Mouse (Mus musculus) neural tube, embryonic 14.5 days (tissue): ENCODE results near the gene Btrc. TPM values are rescaled to one million over a fixed set of nuclear protein-coding genes. Genes with fewer than 3 reads are reported as not detected.
A peak's percentile ranks its signal among the peaks of the same experiment; 100 is the strongest.
"Not testable (repeated sequence)": the region's sequence is repeated elsewhere in the genome, so short reads cannot be mapped to it uniquely, and the experiment has no call there.

Experiments
- ATAC-seq: fragments of 200-750 bp; cut with Nextera tagmentation; 2 replicates; pipeline ENCODE4 v1.8.0; 2017; ENCODE audit warnings: low read depth, mild to moderate bottlenecking, moderate TSS enrichment, moderate library complexity
- H3K27ac ChIP-seq: fragments of 300-500 bp; sonication (generic); 2 replicates; pipeline ENCODE4 v1.5.1; 2014; ENCODE audit warnings: low read depth, mild to moderate bottlenecking, control low read depth, low read length, moderate library complexity, mixed read lengths
- H3K27me3 ChIP-seq: fragments of 300-500 bp; sonication (generic); 2 replicates; pipeline ENCODE4 v1.6.1; 2014; ENCODE audit warnings: low read length; ENCODE audit not compliant: control insufficient read depth, insufficient read depth
- H3K36me3 ChIP-seq: fragments of 300-500 bp; sonication (generic); 2 replicates; pipeline ENCODE4 v1.6.1; 2014; ENCODE audit warnings: low read length, mixed read lengths; ENCODE audit not compliant: control insufficient read depth, insufficient read depth
- H3K4me1 ChIP-seq: fragments of 300-500 bp; sonication (generic); 2 replicates; pipeline ENCODE4 v1.6.1; 2014; ENCODE audit warnings: low read length; ENCODE audit not compliant: control insufficient read depth, insufficient read depth
- H3K4me2 ChIP-seq: fragments of 300-500 bp; sonication (generic); 2 replicates; pipeline ENCODE4 v1.6.1; 2014; ENCODE audit warnings: mild to moderate bottlenecking, low read depth, low read length, control low read depth
- H3K4me3 ChIP-seq: fragments of 300-500 bp; sonication (generic); 2 replicates; pipeline ENCODE4 v1.5.1; 2014; ENCODE audit warnings: low read depth, low read length, control low read depth, mixed read lengths
- H3K9ac ChIP-seq: fragments of 300-500 bp; sonication (generic); replicated peaks from 2 replicates; pipeline ENCODE4 v1.6.1; 2014; ENCODE audit warnings: low read depth, mild to moderate bottlenecking, control low read depth, low read length, mixed read lengths
- H3K9me3 ChIP-seq: fragments of 300-500 bp; sonication (generic); 2 replicates; pipeline ENCODE4 v1.6.1; 2016; ENCODE audit warnings: low read length; ENCODE audit not compliant: control insufficient read depth
- WGBS: fragments of 180-500 bp; shearing (Covaris S2); extraction: QIAGEN DNeasy Blood & Tissue Kit; methylation state at CpG from one replicate; pipeline ENCODE4 v1.1.7; 2014; 5-methylcytosine and 5-hydroxymethylcytosine counted together
- polyA plus RNA-seq: library from polyadenylated mRNA; unstranded; fragments of >200 nt; fragmentation: Nextera tagmentation; extraction: Ambion mirVana; gene quantifications from 2 replicates; pipeline ENCODE4 v1.2.1, GENCODE M21; 2014

The Btrc gene
- polyA plus RNA-seq, 1 experiment from 2014 or later: 70.8 TPM

GRCm38 (mm10) chr19:45350456-45350855, 13.1 kb upstream of the Btrc start:
- Histone ChIP-seq H3K4me2 (no peak overlapping the region), H3K9ac (no peak overlapping the region), H3K36me3 (no peaks in the 10 kb centered on the region), H3K4me3 (no peak overlapping the region), H3K27ac (no peak overlapping the region), H3K27me3 (no peaks in the 10 kb centered on the region), H3K4me1 (no peaks in the 10 kb centered on the region), H3K9me3 (no peaks in the 10 kb centered on the region)
- no peak for ATAC-seq
- WGBS: 68% methylated on average over 12 of the region's 12 CpGs

- H3K4me1 ChIP-seq, H3K27ac ChIP-seq, H3K27me3 ChIP-seq, ATAC-seq, H3K36me3 ChIP-seq, H3K9me3 ChIP-seq, H3K9ac ChIP-seq, H3K4me2 ChIP-seq, H3K4me3 ChIP-seq: not testable (repeated sequence)
- 89% methylated on average over 7 of the region's 7 CpGs for WGBS
Observed at GRCm38 (mm10) chr19:45352706-45353105, 10.8 kb upstream of the Btrc start.

DNA sequence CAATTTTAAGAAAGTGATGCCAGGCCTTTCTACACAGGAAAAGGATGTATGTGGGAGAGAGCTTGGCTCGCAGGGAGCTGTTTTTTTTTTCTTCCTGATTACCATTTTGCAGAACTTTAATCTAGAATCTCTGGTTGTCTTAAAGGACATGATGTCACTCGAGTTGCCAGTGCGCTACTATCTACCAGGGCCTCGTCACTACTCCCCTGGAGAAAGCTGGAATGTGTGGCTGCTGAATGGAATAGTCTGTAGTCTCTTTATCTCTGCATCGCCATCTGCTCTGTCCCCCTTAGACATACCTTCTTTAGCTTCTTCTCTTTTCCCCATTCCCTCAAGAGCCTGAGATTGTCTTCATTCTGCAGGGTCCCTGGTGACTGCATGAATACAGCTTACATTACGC, 7.9 kb upstream of the Btrc start:
- Histone ChIP-seq H3K9me3 (no peaks in the 10 kb centered on the region), H3K9ac (no peak overlapping the region), H3K36me3 (no peaks in the 10 kb centered on the region), H3K27me3 (no peaks in the 10 kb centered on the region), H3K4me2 (no peak overlapping the region), H3K4me1 (no peaks in the 10 kb centered on the region), H3K4me3 (no peak overlapping the region), H3K27ac (no peak overlapping the region)
- WGBS: 82% methylated on average over 6 of the region's 6 CpGs
- no peak for ATAC-seq

DNA sequence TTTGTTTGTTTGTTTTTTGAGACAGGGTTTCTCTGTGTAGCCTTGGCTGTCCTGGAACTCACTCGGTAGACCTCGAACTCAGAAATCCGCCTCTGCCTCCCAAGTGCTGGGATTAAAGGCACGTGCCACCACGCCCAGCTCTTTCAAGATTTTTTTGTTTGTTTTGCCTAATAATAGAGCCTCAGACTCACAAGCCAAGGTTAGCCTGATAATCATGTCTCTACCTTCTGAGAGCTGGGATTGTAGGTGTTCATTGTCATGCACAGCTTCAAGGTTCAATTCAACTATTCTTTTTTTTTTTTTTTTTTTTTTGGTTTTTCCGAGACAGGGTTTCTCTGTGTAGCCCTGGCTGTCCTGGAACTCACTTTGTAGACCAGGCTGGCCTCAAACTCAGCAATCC, 6.7 kb upstream of the Btrc start:
- H3K9me3 ChIP-seq, H3K4me2 ChIP-seq, H3K27me3 ChIP-seq, H3K9ac ChIP-seq, ATAC-seq, H3K36me3 ChIP-seq, H3K27ac ChIP-seq, H3K4me3 ChIP-seq, H3K4me1 ChIP-seq: not testable (repeated sequence)
- WGBS: 83% methylated on average over 6 of the region's 6 CpGs

GRCm38 (mm10) chr19:45360486-45360885, 3.0 kb upstream of the Btrc start:
- Histone ChIP-seq H3K27ac (no peak overlapping the region), H3K36me3 (no peaks in the 10 kb centered on the region), H3K9ac (no peak overlapping the region), H3K27me3 (no peaks in the 10 kb centered on the region), H3K4me1 (peaks cover 7% of the 10 kb centered on the region; the same call in 1 of the 2 replicates), H3K9me3 (no peaks in the 10 kb centered on the region), H3K4me2 (no peak overlapping the region), H3K4me3 (no peak overlapping the region)
- ATAC-seq: no peak

DNA sequence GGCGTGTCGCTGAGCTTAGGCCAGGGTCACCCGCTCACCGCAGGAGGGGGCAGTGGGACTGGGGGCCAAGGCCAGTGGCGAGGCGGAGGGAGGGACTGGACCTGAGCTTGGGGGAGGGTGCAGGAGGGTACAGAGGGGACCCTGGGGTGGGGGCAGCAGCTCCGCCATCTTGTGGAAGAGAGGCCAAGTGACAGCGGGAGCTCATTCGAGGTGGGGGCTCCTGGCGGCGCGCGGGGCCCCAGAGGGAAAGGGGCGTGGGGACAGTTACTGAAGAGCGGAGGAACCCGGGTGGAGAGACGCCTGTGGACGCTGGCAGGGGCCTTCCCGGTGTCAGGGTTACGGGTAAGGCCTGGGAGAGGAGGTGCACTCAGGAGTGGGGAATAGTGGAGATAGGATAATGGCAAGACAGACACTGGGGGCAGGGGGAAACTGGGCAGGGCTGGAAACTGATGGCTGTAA, 428 bp downstream of the Btrc start:
- Histone ChIP-seq H3K9me3 (no peaks in the 10 kb centered on the region), H3K4me2 (peak overlapping the region; percentile 76), H3K36me3 (no peaks in the 10 kb centered on the region; the same call in 1 of the 2 replicates), H3K4me1 (peaks cover 7% of the 10 kb centered on the region; the same call in 1 of the 2 replicates), H3K27ac (peak overlapping the region; percentile 96), H3K4me3 (peak overlapping the region; percentile 78), H3K9ac (peak overlapping the region; percentile 83), H3K27me3 (no peaks in the 10 kb centered on the region)
- peak; percentile 86 for ATAC-seq
- 1% methylated on average over 19 of the region's 20 CpGs for WGBS

- no peaks in the 10 kb centered on the region; the same call in 1 of the 2 replicates for H3K36me3 ChIP-seq
- no peaks in the 10 kb centered on the region for H3K27me3 ChIP-seq
- no peak overlapping the region for H3K4me3 ChIP-seq
- H3K9me3 ChIP-seq: no peaks in the 10 kb centered on the region
- WGBS: 89% methylated on average over 7 of the region's 7 CpGs
- no peak overlapping the region for H3K27ac ChIP-seq
- peaks cover 9% of the 10 kb centered on the region for H3K4me1 ChIP-seq
- H3K9ac ChIP-seq: no peak overlapping the region
- no peak overlapping the region for H3K4me2 ChIP-seq
- ATAC-seq: no peak
Observed at GRCm38 (mm10) chr19:45366651-45367050, 3.1 kb downstream of the Btrc start.

DNA sequence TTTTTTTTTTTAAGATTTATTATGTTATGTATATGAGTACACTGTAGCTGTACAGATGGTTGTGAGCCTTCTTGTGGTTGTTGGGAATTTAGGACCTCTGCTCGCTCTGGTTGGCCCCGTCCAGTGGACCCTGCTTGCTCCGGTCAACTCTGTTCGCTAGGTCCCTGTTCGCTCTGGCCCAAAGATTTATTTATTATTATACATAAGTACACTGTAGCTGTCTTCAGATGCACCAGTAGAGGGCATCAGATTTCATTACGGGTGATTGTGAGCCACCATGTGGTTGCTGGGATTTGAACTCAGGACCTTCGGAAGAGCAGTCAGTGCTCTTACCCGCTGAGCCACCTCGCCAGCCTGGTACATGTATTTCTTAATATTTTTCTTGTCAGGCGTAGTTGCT, 21.3 kb downstream of the Btrc start:
- not testable (repeated sequence) for H3K4me3 ChIP-seq, H3K27ac ChIP-seq, H3K36me3 ChIP-seq, H3K27me3 ChIP-seq, H3K4me2 ChIP-seq, ATAC-seq, H3K9me3 ChIP-seq, H3K4me1 ChIP-seq, H3K9ac ChIP-seq
- 98% methylated on average over 10 of the region's 10 CpGs for WGBS

- Histone ChIP-seq H3K27ac (no peak overlapping the region), H3K4me1 (no peaks in the 10 kb centered on the region), H3K4me3 (no peak overlapping the region), H3K9ac (no peak overlapping the region), H3K36me3 (no peaks in the 10 kb centered on the region), H3K4me2 (no peak overlapping the region), H3K9me3 (no peaks in the 10 kb centered on the region), H3K27me3 (no peaks in the 10 kb centered on the region)
- ATAC-seq: no peak
- 67% methylated on average over 6 of the region's 6 CpGs for WGBS
Observed at GRCm38 (mm10) chr19:45388551-45388950, 25.0 kb downstream of the Btrc start.

- WGBS: 79% methylated on average over 7 of the region's 7 CpGs
- no peak overlapping the region for H3K27ac ChIP-seq
Observed at GRCm38 (mm10) chr19:45394078-45394477, 30.5 kb downstream of the Btrc start.

More at GRCm38 (mm10) chr19:45394078-45394477, 30.5 kb downstream of the Btrc start:
- Histone ChIP-seq H3K9ac (no peak overlapping the region), H3K36me3 (no peaks in the 10 kb centered on the region), H3K4me3 (no peak overlapping the region), H3K4me2 (no peak overlapping the region), H3K9me3 (no peaks in the 10 kb centered on the region), H3K4me1 (no peaks in the 10 kb centered on the region), H3K27me3 (no peaks in the 10 kb centered on the region)
- no peak for ATAC-seq
